In genomic region chr2:25364761-25365090, GRCm38 (mm10) we compare ENCODE assay signal across 8 mouse cellular contexts. TPM values are rescaled to one million over a fixed set of nuclear protein-coding genes. Genes with fewer than 3 reads are reported as not detected.
DNase-seq lines count a peak whose midpoint lies in the region; ATAC-seq and TF ChIP-seq lines count a peak whose summit lies in the region.

No protein-coding gene starts in this region.

- TF ChIP-seq POLR2A in cerebellum, adult 2 months (IDR thresholded peaks at IDR 0.05; ENCODE audit: borderline replicate concordance, insufficient read depth, low read length), result no peak
- no peak for TF ChIP-seq POLR2A in testis, adult 2 months (IDR thresholded peaks at IDR 0.05; ENCODE audit: control insufficient read depth, low read depth, low read length)

- H3K9me3 ChIP-seq in liver, embryonic 11.5 days (ENCODE audit: control insufficient read depth, low read length), result no peaks in the 10 kb centered on the region
- H3K9me3 ChIP-seq in stomach, embryonic 16.5 days (replicated peaks; ENCODE audit: control insufficient read depth, low read length), result no peaks in the 10 kb centered on the region

- no peak for TF ChIP-seq CTCF in cerebellum, adult 2 months (IDR thresholded peaks at IDR 0.05; ENCODE audit: borderline replicate concordance, insufficient read depth, low read depth, low read length)
- TF ChIP-seq CTCF in testis, adult 2 months (IDR thresholded peaks at IDR 0.05; ENCODE audit: control insufficient read depth, insufficient read depth, insufficient replicate concordance, low read depth, low read length), result no peak

- H3K4me1 ChIP-seq in cerebellum, adult 2 months (ENCODE audit: control insufficient read depth, insufficient read depth, low read length), result no peaks in the 10 kb centered on the region
- peaks cover 3% of the 10 kb centered on the region for H3K4me1 ChIP-seq in testis, adult 2 months (ENCODE audit: control insufficient read depth, insufficient read depth, low read length)
- H3K4me1 ChIP-seq in liver, embryonic 11.5 days (replicated peaks; ENCODE audit: control insufficient read depth, insufficient read depth, low read length), result peaks cover 9% of the 10 kb centered on the region
- H3K4me1 ChIP-seq in stomach, embryonic 16.5 days (ENCODE audit: control insufficient read depth, insufficient read depth, low read length), result peaks cover 7% of the 10 kb centered on the region

- no peaks in the 10 kb centered on the region for H3K27me3 ChIP-seq in cerebellum, adult 2 months (ENCODE audit: control insufficient read depth, insufficient read depth, low read length)
- no peaks in the 10 kb centered on the region for H3K27me3 ChIP-seq in testis, adult 2 months (ENCODE audit: control insufficient read depth, insufficient read depth, low read length)
- peaks cover 2% of the 10 kb centered on the region for H3K27me3 ChIP-seq in liver, embryonic 11.5 days (replicated peaks; ENCODE audit: control insufficient read depth, insufficient read depth, low read length)
- H3K27me3 ChIP-seq in stomach, embryonic 16.5 days (ENCODE audit: control insufficient read depth, insufficient read depth, low read length), result no peaks in the 10 kb centered on the region

- peak overlapping the region; percentile 74 for H3K9ac ChIP-seq in liver, embryonic 11.5 days (ENCODE audit: low read depth, low read length)
- H3K9ac ChIP-seq in stomach, embryonic 16.5 days (ENCODE audit: low read length), result peak overlapping the region; percentile 89

- peak overlapping the region; percentile 100 for H3K4me2 ChIP-seq in liver, embryonic 11.5 days
- peak overlapping the region; percentile 95 for H3K4me2 ChIP-seq in stomach, embryonic 16.5 days (ENCODE audit: low read depth, low read length)

- H3K27ac ChIP-seq in cerebellum, adult 2 months (ENCODE audit: insufficient read depth, low read length), result no peak overlapping the region
- H3K27ac ChIP-seq in testis, adult 2 months (ENCODE audit: control insufficient read depth, insufficient read depth, low read depth, low read length), result no peak overlapping the region
- no peak overlapping the region for H3K27ac ChIP-seq in liver, embryonic 11.5 days (ENCODE audit: low read depth, low read length)
- H3K27ac ChIP-seq in stomach, embryonic 16.5 days (ENCODE audit: low read length), result no peak overlapping the region

- H3K36me3 ChIP-seq in testis, adult 2 months (ENCODE audit: control insufficient read depth, insufficient read depth, low read length), result no peaks in the 10 kb centered on the region
- no peaks in the 10 kb centered on the region for H3K36me3 ChIP-seq in liver, embryonic 11.5 days (ENCODE audit: control insufficient read depth, insufficient read depth, low read length)
- no peaks in the 10 kb centered on the region for H3K36me3 ChIP-seq in stomach, embryonic 16.5 days (ENCODE audit: control insufficient read depth, insufficient read depth, low read length)

- peak overlapping the region; percentile 61 for H3K4me3 ChIP-seq in cerebellum, adult 2 months (replicated peaks; ENCODE audit: insufficient read depth, low read depth, low read length)
- H3K4me3 ChIP-seq in testis, adult 2 months (ENCODE audit: control insufficient read depth, low read depth, low read length), result 0 out of 2 replicates have a peak overlapping the region, but pooled peaks have one; percentile 4
- peak overlapping the region; percentile 77 for H3K4me3 ChIP-seq in liver, embryonic 11.5 days (ENCODE audit: low read depth, low read length)
- peak overlapping the region; percentile 80 for H3K4me3 ChIP-seq in stomach, embryonic 16.5 days (replicated peaks; ENCODE audit: low read length)

- peak; percentile 14; the same call in 1 of the 2 replicates for ATAC-seq in liver, embryonic 11.5 days (replicated peaks; ENCODE audit: low FRiP score)
- ATAC-seq in stomach, embryonic 16.5 days (ENCODE audit: insufficient read depth, low FRiP score), result no peak

- DNase-seq in cerebellum, adult 2 months, result no peak
- DNase-seq in cerebellum, adult 9-11 months, result no peak
- DNase-seq in testis, postnatal 10 days (ENCODE audit: low spot score), result no peak
- DNase-seq in liver, embryonic 11.5 days (ENCODE audit: low spot score), result no peak
- DNase-seq in natural killer cell, adult 2 months (ENCODE audit: low spot score in 2 of 2), result no peak
- DNase-seq in urinary bladder, adult 18-20 months (ENCODE audit: low spot score in 2 of 2), result no peak

- 64% methylated on average over 9 of the region's 9 CpGs for WGBS in cerebellum, adult 2 months
- 25% methylated on average over 9 of the region's 9 CpGs for WGBS in liver, embryonic 11.5 days
- WGBS in stomach, embryonic 16.5 days, result 35% methylated on average over 9 of the region's 9 CpGs

RNA-seq across cellular contexts. Expression of gene Uap1l1, which starts 0.8 kb away (rescaled TPM):
- polyA plus RNA-seq in cerebellum, adult 2 months (2012; rRNA removed), result 19.0 and 22.1 TPM in 2 replicates
- polyA plus RNA-seq in testis, adult 2 months (2012; rRNA removed), result 1.7 and 2.2 TPM in 2 replicates
- polyA plus RNA-seq in liver, embryonic 11.5 days (2014; fragmentation: Nextera tagmentation; extraction: Ambion mirVana), result 15.6 and 17.8 TPM in 2 replicates
- 34.8 and 40.0 TPM in 2 replicates for polyA plus RNA-seq in stomach, embryonic 16.5 days (2015; fragmentation: Nextera tagmentation; extraction: Ambion mirVana)

RNA-seq across cellular contexts. Expression of gene Sapcd2, which starts 7.4 kb away (rescaled TPM):
- polyA plus RNA-seq in cerebellum, adult 2 months (2012; rRNA removed), result 4.4 and 4.7 TPM in 2 replicates
- polyA plus RNA-seq in testis, adult 2 months (2012; rRNA removed), result 1.1 and 1.3 TPM in 2 replicates
- 45.3 and 51.0 TPM in 2 replicates for polyA plus RNA-seq in liver, embryonic 11.5 days (2014; fragmentation: Nextera tagmentation; extraction: Ambion mirVana)
- 30.7 and 35.9 TPM in 2 replicates for polyA plus RNA-seq in stomach, embryonic 16.5 days (2015; fragmentation: Nextera tagmentation; extraction: Ambion mirVana)

RNA-seq across cellular contexts. Expression of gene Dpp7, which starts 8.6 kb away (rescaled TPM):
- 63.1 and 71.2 TPM in 2 replicates for polyA plus RNA-seq in cerebellum, adult 2 months (2012; rRNA removed)
- polyA plus RNA-seq in testis, adult 2 months (2012; rRNA removed), result 4.0 and 5.0 TPM in 2 replicates
- 17.4 and 18.3 TPM in 2 replicates for polyA plus RNA-seq in liver, embryonic 11.5 days (2014; fragmentation: Nextera tagmentation; extraction: Ambion mirVana)
- polyA plus RNA-seq in stomach, embryonic 16.5 days (2015; fragmentation: Nextera tagmentation; extraction: Ambion mirVana), result 23.8 and 26.8 TPM in 2 replicates

RNA-seq across cellular contexts. Expression of gene Entpd2, which starts 30.9 kb away (rescaled TPM):
- polyA plus RNA-seq in cerebellum, adult 2 months (2012; rRNA removed), result 12.3 and 12.5 TPM in 2 replicates
- polyA plus RNA-seq in testis, adult 2 months (2012; rRNA removed), result 6.2 and 6.5 TPM in 2 replicates
- polyA plus RNA-seq in liver, embryonic 11.5 days (2014; fragmentation: Nextera tagmentation; extraction: Ambion mirVana), result 0.25 and 0.45 TPM in 2 replicates
- polyA plus RNA-seq in stomach, embryonic 16.5 days (2015; fragmentation: Nextera tagmentation; extraction: Ambion mirVana), result 16.6 and 19.4 TPM in 2 replicates

RNA-seq across cellular contexts. Expression of gene Man1b1, which starts 32.6 kb away (rescaled TPM):
- polyA plus RNA-seq in cerebellum, adult 2 months (2012; rRNA removed), result 33.2 and 34.1 TPM in 2 replicates
- polyA plus RNA-seq in testis, adult 2 months (2012; rRNA removed), result 25.4 and 29.3 TPM in 2 replicates
- polyA plus RNA-seq in liver, embryonic 11.5 days (2014; fragmentation: Nextera tagmentation; extraction: Ambion mirVana), result 48.3 and 62.9 TPM in 2 replicates
- polyA plus RNA-seq in stomach, embryonic 16.5 days (2015; fragmentation: Nextera tagmentation; extraction: Ambion mirVana), result 46.0 and 47.0 TPM in 2 replicates

Comparison
In these comparisons a context has a peak if more than half of its experiments do, and no peak if none do; other contexts are left out.
1. H3K4me3 ChIP-seq: peak in every context shown above with its lines; median percentile 80 in stomach, embryonic 16.5 days; 77 in liver, embryonic 11.5 days; 61 in cerebellum, adult 2 months; 4 in testis, adult 2 months.